Mouse (Mus musculus) spleen, adult 18-20 months (tissue): ENCODE data around the gene Nt5c2.
A peak's percentile ranks its signal among the peaks of the same experiment; 100 is the strongest.
"Not testable (repeated sequence)": the region's sequence is repeated elsewhere in the genome, so short reads cannot be mapped to it uniquely, and the experiment has no call there.

Experiments
- DNase-seq, 2 experiments: peaks; one replicate each; pipeline ENCODE4 v3.0.0; 2022; ENCODE audit warnings: mixed read lengths in 2 of 2

The Nt5c2 gene

DNA sequence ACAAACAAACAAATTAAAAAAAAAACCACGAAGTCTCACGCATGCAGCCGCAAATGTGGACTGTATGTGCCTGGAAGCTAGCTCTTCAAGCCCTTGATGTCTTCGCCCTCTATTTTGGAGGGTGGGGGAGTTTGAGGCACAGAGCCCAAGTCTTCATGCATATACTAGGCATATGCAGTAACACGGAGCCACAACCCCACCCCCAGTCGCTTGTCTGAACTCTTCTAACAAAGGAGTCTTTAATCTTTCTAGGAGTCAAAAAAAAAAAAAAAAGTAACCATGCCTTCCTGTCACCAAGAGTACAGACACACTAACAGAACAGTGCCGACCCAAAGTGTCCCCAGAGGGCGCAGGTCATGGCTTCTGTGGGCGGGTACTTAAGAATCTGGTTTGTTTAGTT lies 1.0 kb upstream of the Nt5c2 start:
- no peak for DNase-seq

DNA sequence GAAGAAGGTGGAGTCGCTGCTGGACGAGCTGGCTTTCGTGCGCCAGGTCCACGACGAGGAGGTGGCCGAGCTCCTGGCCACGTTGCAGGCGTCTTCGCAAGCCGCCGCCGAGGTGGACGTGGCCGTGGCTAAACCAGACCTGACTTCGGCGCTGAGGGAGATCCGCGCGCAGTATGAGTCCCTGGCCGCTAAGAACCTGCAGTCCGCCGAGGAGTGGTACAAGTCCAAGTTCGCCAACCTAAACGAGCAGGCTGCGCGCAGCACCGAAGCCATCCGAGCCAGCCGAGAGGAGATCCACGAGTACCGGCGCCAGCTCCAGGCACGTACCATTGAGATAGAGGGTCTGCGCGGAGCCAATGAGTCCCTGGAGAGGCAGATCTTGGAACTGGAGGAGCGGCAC lies 443 bp upstream of the Nt5c2 start:
- no peak for DNase-seq

DNA sequence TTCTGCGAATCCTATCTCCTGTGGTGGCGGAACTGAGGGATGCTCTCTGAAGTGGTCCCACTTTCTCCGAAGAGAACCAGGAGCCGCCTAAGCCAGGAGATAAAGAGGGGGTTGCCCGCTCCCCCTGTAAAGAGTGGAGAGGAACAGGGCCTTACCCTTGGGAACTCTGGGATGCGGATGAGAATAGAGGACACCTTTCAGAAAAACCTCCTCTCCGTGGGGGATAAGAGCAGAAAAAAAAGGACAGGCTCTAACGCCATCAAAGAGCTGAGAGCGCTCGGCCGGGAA lies 850 bp downstream of the Nt5c2 start:
- DNase-seq, result no peak

DNA sequence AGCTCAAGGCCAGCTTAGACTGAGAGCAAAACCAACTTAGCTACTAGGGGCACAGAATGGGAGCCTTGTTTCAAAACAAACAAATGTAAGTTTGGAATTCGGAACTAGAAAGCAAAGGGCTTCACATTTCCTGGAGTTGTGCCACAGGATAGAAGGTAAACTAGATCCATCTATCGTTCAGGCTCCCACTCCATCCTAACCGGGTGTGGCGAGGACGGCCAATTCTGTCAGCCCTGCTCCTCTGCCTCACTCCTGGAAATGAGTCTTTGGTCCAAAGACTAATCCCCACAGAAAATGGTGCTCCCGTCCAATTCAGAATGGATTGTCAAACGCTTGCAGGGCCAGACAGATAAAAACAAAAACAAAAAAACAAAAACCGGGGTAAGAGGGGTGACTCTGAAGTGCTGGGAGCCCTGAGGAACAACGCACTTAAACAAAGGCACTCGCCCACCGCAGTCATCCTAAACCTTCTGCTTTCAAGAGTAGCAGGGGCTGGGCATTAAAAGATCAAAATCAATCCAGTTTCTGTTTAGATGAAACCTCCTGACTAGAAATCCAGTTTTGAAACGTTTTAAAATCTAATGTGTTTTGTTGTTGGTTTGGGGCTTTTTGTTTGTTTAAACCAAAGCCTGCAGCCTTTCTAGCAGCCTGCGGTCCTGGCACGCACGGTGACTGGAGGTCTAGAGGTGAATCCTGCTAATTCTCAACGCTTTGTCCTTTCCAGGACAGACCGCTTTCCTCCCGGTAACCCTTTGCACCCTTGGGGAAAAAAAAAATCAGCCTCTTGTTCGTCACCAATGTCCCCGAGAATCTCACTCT lies 1.4 kb downstream of the Nt5c2 start:
- DNase-seq, result no peak

DNA sequence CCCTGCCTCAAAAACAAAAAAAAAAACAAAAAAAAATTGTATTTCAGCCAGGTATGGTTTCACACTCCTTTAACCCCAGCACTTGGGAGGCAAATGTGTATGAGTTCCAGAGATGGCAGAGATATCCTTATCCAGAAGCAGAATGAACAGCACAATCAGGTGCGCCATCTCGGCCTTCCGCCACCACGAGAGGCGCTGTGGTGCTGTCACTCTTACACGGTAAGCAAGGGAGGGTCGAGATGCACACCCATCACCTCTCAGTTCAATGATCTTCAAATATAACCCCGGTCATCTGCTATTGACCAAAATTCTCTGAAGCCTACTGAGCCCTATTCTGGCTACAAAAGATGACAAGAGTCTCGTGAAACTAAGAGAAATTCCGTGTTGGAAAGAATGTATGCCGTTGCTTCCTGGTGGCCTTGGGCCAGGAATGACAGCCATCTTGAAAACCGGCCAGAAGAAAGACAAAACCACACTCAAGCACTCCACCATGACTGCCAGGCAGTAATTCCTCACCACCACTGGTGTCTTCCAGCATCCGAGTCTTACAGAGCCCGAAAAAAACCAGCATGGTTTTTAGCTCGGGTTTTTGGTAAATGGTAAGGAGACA lies 2.3 kb downstream of the Nt5c2 start:
- no peak for DNase-seq

DNA sequence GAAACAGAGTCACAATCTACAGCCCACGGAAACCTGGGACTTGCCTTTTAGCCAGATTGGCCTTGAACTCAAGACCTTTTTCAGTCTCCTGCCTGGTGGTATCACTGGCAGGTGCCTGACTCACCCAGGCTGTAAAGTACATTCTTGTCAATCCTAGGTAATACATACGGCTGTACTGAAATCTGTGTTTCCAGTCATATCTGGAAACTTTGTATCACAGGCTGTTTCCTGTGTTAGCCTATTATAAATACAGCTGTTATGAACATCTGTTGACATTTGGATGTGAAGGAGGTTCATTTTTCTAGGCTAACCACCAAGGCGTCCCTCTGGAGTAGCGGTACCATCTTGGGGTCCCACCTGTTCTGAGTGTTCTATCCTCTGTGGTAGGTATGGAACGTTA lies 5.0 kb downstream of the Nt5c2 start:
- no peak for DNase-seq

DNA sequence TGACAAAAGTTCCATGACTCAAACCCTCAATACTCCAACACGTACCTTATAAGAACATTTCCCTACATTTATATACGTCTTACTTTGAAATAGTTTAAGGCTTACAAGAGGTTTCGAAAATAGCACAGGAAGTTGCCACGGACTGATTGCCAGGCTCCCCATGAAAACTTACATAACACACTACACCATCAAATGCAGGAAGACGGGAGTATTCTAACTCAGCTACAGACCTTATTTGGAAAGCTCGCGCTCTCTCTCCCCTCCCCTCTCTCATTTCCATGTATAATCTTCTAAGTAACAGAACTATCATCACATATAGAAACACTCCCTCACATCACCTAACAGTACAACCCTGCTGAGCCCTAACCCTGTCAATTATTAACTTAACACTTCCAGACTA lies 5.5 kb downstream of the Nt5c2 start:
- DNase-seq, result no peak

DNA sequence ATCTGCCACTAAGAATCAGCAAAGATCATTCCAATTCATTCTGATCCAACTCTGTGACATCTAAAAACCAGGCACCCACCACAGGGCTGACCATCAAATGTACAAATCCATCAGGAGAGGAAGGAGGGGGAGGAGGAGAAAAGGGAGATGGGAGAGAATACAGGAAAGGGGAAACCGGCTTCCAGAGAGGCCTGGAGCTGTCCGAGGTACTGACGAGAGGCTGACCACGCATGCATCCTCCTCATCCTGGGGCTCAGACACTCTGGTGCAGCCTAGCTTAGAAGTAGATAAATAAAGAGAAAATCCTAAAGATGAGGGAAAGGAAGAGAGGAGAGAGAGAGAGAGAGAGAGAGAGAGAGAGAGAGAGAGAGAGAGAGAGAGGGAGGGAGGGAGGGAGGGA lies 8.6 kb downstream of the Nt5c2 start:
- no peak for DNase-seq

DNA sequence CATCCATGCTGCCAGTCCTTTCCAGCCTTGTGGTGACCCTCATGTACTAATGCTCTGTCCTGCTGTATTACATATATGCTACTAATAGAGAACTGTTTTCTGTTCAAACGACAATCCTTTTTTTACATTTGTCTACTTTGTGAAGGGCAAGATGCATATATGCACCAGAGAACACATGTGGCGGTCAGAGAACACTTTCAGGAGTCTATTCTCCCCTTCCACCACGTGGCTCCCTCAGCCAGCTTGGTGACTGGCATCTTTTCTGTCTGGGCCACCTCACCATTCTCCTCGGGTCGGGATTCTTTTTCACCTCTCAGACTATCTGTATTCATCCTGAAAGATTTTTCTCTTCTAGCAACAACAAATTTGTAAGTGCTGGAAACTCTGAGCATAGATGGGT lies 9.1 kb downstream of the Nt5c2 start:
- no peak for DNase-seq

DNA sequence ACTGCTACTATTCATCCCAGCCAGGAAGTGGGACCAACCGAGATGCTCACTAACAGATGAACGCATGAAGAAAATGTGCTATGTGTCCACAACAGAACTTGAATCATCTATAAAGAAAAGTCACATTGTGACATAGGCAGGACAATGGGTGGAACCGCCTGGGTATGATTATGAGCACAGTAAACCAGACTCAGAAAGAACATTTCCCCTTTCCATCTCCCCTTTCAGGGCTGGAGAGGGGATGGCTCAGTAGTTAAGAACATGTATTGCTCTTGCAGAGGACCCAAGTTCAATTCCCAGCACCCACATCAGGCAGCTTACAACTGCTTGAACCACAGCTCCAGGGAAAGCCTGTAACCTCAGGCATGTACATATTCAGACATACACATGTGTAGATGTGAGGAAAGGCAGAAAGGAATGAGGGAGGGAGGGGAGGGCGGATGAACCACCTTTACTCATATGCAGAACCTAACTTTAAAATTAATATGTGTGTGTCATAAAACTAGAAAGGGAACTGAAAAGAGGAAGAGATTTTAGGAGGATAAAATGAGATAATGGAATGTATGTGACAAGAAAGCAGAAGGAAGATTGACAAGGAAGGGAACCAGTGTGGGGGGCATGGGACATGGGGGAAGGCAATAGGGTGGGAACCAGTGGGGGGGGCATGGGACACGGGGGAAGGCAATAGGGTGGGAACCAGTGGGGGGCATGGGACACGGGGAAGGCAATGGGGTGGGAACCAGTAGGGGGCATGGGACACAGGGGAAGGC lies 11.0 kb downstream of the Nt5c2 start:
- DNase-seq, result no peak

DNA sequence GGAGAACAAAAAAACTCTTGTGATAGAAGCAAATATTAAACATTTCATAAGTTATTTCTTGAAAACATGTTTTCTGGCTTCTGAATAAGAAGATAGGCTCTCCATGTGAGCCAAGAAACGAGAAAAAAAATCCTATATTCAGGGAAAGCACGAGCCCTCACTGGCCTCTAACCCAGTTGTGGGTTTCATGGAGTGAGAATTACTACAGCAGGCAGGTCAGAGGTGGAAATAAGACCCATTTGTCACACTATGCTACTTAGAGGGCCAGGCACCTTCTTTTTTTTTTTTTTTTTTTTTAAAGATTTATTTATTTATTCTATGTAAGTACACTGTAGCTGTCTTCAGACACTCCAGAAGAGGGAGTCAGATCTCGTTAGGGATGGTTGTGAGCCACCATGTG lies 14.6 kb downstream of the Nt5c2 start:
- DNase-seq, result not testable (repeated sequence)

DNA sequence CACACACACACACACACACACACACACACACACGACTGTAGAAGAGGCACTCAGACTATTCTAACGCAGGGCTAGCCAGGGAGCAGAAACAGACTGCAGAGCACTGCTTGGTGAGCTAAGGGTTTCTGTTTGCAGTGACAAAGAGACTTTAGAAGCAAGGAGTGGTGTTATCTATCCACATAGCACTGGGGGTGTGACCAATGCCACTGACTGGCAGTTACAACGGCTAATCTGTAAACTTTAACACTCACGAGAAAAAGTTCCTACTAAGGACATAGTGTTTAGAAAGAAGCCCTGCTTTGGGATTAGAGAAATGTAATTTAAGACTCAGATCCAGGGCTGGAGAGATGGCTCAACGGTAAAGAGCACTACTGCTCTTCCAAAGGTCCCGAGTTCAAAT lies 15.2 kb downstream of the Nt5c2 start:
- DNase-seq, result no peak

DNA sequence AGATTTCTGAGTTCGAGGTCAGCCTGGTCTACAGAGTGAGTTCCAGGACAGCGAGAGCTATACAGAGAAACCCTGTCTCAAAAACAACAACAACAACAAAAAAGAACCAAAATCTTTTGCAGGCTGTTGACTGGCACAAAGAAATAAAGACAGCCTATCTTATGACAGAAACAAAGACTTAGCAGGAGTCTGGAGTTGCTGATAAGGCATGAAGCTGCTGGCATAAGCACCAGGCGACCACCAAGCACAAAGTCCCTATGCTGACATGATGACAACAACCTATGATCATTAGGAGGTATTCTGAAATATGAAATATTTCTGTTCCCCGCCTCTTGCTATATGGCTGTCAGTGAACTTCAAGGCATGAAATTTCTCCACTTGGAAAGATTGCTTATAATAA lies 16.0 kb downstream of the Nt5c2 start:
- DNase-seq, result no peak

DNA sequence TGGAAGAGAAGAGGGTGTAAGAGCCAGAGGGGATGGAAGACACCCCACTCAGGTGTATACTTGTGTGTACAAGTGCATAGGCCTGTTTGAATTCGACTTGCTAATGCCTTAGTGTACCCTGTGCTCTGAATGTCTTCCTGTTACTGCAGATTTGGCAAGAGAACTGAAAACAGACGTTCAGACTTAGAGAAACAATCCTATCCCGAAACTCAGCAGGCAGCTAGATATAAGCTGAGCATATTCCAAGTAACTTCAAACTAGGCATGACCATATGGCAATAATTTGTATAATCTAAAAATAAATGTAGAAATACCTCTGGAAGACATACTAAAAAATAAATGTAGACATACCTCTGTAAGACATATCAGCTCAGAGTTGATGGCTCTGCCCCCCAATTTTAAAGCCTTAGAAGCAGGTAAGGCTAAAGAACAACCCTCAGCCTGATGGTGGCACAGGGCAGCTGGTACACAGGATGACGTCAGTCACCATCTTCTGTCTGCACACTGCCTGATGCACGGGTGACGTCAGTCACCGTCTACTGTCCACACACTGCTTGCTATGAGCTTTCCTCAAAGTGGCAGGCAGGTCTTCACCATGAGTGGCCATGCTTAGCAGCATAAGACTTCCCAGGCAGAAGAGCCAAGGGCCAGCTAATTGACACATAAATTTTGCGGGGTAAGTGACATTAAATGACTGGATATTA lies 16.6 kb downstream of the Nt5c2 start:
- DNase-seq, result no peak

DNA sequence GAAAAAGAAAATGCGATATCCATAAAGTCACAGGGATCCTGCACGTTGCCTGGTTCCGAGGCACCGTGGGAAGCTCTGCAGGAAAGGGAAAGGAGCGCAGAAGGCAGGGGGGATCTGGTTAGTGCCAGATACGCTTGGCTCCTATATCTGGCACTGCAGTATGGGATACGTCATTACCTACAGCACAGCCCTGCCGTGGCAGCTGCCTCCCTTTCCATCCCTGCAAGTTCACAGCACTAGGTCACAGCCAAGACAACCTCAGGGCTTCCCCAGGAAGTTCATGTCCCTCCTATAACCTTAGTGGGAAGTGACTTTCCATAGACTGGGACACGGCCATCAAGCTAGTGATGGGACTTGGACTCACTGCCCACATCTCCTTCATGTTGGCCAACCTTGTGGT lies 18.9 kb downstream of the Nt5c2 start:
- no peak for DNase-seq

DNA sequence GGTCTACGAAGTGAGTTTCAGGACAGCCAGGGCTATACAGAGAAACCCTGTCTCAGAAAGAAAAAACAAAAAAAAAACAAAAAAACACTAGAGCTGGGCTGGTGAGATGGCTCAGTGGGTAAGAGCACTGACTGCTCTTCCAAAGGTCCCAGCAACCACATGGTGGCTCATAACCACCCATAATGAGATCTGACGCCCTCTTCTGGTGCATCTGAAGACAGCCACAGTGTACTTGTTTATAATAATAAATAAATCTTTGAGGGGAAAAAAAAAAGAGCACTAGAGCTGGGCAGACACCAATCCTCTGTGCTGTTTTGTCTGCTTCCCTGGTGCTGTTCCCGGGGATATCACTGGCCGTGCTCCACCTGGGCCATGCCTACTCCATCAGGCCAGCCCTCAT lies 22.6 kb downstream of the Nt5c2 start:
- DNase-seq, result not testable (repeated sequence)

DNA sequence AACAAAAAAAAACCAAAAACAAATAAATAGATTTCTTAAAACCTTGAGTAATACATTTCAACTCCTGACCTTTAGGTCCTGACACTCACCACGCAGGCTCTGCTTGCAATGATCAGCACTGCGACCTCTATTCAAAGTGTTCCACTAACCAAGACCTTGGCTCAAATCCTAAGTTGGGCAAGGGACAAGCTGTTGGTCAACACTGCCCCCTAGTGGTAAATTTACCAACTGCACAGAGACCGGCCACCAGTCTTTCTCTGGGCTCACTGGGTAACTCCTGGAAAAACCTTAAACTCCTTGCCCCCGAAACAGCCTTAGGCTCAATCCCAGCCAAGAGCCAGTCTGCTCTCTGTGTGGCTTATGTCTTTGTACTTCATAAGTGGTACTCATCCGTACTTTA lies 23.8 kb downstream of the Nt5c2 start:
- peak; percentile 59 to 84 for DNase-seq

DNA sequence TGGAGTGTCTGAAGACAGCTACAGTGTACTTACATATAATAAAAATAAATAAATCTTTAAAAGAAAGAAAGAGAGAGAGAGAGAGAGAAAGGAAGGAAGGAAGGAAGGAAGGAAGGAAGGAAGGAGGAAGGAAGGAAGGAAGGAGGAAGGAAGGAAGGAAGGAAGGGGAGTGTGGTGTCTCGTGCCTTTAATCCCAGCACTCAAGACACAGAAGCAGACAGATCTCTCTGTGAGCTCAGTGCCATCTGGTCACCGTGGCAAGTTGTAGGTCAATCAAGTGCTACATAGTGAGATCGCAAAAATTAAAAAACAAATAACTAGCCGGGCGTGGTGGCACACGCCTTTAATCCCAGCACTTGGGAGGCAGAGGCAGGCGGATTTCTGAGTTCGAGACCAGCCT lies 24.3 kb downstream of the Nt5c2 start:
- DNase-seq, result not testable (repeated sequence)

DNA sequence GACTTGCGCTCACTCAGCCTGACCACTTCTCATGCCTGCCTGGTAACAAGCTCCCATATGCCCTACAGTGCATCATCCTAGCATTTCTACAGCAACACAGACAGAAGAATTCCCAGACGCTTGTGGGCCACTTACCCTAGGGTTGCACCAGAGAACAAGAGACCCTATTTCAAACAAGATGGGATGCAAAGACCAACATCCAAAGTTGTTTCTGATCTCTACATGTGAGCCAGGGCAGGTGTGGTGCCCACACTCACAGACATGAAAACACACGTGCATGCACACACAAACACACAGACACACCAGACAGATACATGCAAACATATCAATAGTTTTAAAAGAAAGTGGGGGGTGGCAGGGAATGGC lies 24.8 kb downstream of the Nt5c2 start:
- DNase-seq, result no peak

DNA sequence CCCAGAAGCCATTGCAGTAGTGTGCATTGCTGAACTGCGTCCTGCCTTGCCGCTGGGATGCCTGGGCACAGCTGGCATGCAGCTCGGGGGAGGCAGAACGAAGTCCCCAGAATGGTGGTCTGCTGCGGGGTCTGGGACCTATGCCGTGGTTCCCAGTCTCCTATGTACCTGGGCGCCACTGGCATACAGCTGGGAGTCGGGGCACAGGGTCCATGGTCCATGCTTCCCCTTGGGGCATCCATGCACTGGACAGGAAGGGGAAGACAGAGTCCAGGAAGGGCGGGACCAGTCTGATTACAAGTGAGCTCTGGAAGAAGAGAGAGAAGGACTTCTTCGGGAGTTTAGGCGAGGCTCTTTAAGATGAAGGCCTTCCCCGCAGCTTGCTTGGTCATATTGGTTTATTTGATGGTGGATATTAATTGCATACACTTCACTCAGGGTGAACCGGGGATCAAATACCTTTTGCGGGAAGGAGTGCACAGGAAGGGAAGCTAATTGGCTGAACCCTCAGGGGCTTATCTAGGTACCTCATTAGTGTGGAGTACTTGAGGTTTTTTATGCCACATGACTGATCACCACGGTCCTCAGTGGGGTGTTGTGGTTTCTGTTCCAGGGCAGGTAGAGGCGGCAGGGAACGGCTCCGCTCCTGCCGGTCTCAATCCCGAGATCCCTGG lies 25.3 kb downstream of the Nt5c2 start:
- no peak for DNase-seq

DNA sequence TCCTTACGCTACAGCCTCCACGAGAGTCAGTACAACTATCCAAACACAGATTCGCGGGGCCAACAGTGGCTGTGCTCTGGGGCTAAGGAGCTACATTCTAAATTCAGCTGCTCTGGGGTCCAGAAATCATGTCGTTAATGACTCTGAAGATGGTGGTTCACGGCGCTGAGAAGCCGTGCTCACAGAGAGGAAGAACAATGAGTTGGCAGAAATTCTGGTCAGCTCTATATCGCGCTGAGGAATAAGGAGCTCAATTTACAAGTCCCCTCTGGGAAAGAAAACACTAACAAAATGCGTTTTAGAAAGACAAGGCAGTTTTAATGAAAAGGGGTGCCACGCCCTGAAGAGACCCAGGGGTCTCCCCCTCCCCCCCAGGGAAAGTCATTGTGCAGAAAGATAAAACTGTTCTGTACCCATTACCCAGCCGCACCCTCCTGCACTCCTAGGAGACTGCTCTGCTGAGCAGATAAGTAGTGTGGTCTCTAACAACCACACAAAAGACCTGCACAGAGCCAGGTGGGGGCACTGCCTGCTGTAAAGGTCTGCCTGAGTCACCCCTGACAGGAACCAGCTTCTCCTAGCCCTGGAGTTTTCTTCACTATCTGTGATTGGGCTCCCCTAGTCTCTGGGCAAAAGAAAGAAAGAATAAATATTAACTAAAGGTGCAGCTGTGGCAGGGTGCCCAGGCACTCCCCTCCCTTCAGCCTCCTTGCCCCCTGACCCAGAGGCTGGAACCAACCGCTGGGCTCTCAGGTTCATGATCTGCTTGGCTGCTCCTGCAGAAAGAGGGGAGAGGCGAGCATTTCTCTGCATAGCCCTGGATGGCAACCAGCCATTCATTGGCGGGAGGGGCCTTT lies 26.5 kb downstream of the Nt5c2 start:
- no peak for DNase-seq

DNA sequence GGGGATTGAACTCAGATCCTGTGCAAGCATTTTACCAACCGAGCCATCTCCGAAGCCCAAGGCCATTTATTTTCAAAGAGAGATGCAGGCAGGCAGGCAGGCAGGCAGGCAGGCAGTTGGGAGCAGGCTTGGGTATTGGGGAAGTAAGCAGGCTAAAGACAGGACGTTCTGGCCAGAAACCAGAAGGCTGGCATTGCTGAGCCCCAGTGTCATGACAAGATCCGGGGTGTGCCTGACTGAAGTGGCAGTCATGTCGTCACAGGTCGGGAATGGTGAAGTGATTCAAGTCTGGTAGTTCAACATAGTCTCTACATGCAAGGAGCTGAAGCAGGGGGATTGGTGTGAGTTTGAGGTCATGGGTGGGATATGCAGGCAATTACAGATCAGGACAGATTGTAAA lies 27.3 kb downstream of the Nt5c2 start:
- no peak for DNase-seq
